Mouse (Mus musculus): ENCODE results near the gene Gabbr2. TPM values are rescaled to one million over a fixed set of nuclear protein-coding genes. Genes with fewer than 3 reads are reported as not detected.

Gabbr2 gene
- polyA plus RNA-seq, 1 experiment from 2014 or later, result 0.09 TPM

GRCm38 (mm10) chr4:46854686-46855385, 136.8 kb downstream of the Gabbr2 start:
- WGBS, result 68% methylated on average over 23 of the region's 23 CpGs
- no peak overlapping the region for H3K4me2 ChIP-seq (ENCODE audit: low read depth, low read length)
- ATAC-seq (ENCODE audit: low read depth), result no peak
- H3K27me3 ChIP-seq (ENCODE audit: control insufficient read depth, insufficient read depth, low read depth, low read length), result no peaks in the 10 kb centered on the region
- no peak overlapping the region for H3K9ac ChIP-seq (ENCODE audit: low read length)
- H3K36me3 ChIP-seq (ENCODE audit: control insufficient read depth, insufficient read depth, low read length), result no peaks in the 10 kb centered on the region
- no peak overlapping the region for H3K4me3 ChIP-seq (ENCODE audit: low read length)
- H3K9me3 ChIP-seq (ENCODE audit: control insufficient read depth, low read length), result peaks cover 2% of the 10 kb centered on the region; the same call in 1 of the 2 replicates
- H3K27ac ChIP-seq (ENCODE audit: low read length), result no peak overlapping the region
- H3K4me1 ChIP-seq (replicated peaks; ENCODE audit: control insufficient read depth, insufficient read depth, low read length), result peaks cover 6% of the 10 kb centered on the region; the same call in 1 of the 2 replicates

- Histone ChIP-seq H3K4me3 (ENCODE audit: low read length) (no peak overlapping the region), H3K36me3 (ENCODE audit: control insufficient read depth, insufficient read depth, low read length) (no peaks in the 10 kb centered on the region), H3K4me1 (replicated peaks; ENCODE audit: control insufficient read depth, insufficient read depth, low read length) (peaks cover 4% of the 10 kb centered on the region; the same call in 1 of the 2 replicates), H3K27ac (ENCODE audit: low read length) (no peak overlapping the region), H3K9ac (ENCODE audit: low read length) (no peak overlapping the region), H3K4me2 (ENCODE audit: low read depth, low read length) (no peak overlapping the region), H3K27me3 (ENCODE audit: control insufficient read depth, insufficient read depth, low read depth, low read length) (no peaks in the 10 kb centered on the region), H3K9me3 (ENCODE audit: control insufficient read depth, low read length) (peaks cover 4% of the 10 kb centered on the region; the same call in 1 of the 2 replicates)
- no peak for ATAC-seq (ENCODE audit: low read depth)
- WGBS, result 51% methylated on average over 12 of the region's 12 CpGs
Measured at GRCm38 (mm10) chr4:46853852-46854460, 137.7 kb downstream of the Gabbr2 start.

- Histone ChIP-seq H3K4me3 (ENCODE audit: low read length) (no peak overlapping the region), H3K4me1 (replicated peaks; ENCODE audit: control insufficient read depth, insufficient read depth, low read length) (no peaks in the 10 kb centered on the region), H3K4me2 (ENCODE audit: low read depth, low read length) (no peak overlapping the region), H3K36me3 (ENCODE audit: control insufficient read depth, insufficient read depth, low read length) (no peaks in the 10 kb centered on the region), H3K27me3 (ENCODE audit: control insufficient read depth, insufficient read depth, low read depth, low read length) (no peaks in the 10 kb centered on the region), H3K9ac (ENCODE audit: low read length) (no peak overlapping the region), H3K9me3 (ENCODE audit: control insufficient read depth, low read length) (peaks cover 4% of the 10 kb centered on the region; the same call in 1 of the 2 replicates), H3K27ac (ENCODE audit: low read length) (no peak overlapping the region)
- ATAC-seq (ENCODE audit: low read depth), result no peak
Measured at GRCm38 (mm10) chr4:46847745-46848144, 143.9 kb downstream of the Gabbr2 start.

GRCm38 (mm10) chr4:46846396-46846795, 145.3 kb downstream of the Gabbr2 start:
- no peak overlapping the region for H3K27ac ChIP-seq (ENCODE audit: low read length)
- H3K4me3 ChIP-seq (ENCODE audit: low read length), result no peak overlapping the region
- no peak for ATAC-seq (ENCODE audit: low read depth)
- H3K9ac ChIP-seq (ENCODE audit: low read length), result no peak overlapping the region
- no peaks in the 10 kb centered on the region for H3K4me1 ChIP-seq (replicated peaks; ENCODE audit: control insufficient read depth, insufficient read depth, low read length)
- peaks cover 4% of the 10 kb centered on the region; the same call in 1 of the 2 replicates for H3K9me3 ChIP-seq (ENCODE audit: control insufficient read depth, low read length)
- H3K36me3 ChIP-seq (ENCODE audit: control insufficient read depth, insufficient read depth, low read length), result no peaks in the 10 kb centered on the region
- no peaks in the 10 kb centered on the region for H3K27me3 ChIP-seq (ENCODE audit: control insufficient read depth, insufficient read depth, low read depth, low read length)
- no peak overlapping the region for H3K4me2 ChIP-seq (ENCODE audit: low read depth, low read length)
- WGBS, result 92% methylated on average over 10 of the region's 10 CpGs

- Histone ChIP-seq H3K36me3 (ENCODE audit: control insufficient read depth, insufficient read depth, low read length) (no peaks in the 10 kb centered on the region), H3K27me3 (ENCODE audit: control insufficient read depth, insufficient read depth, low read depth, low read length) (no peaks in the 10 kb centered on the region), H3K27ac (ENCODE audit: low read length) (no peak overlapping the region), H3K4me3 (ENCODE audit: low read length) (no peak overlapping the region), H3K4me1 (replicated peaks; ENCODE audit: control insufficient read depth, insufficient read depth, low read length) (no peaks in the 10 kb centered on the region), H3K9ac (ENCODE audit: low read length) (no peak overlapping the region), H3K9me3 (ENCODE audit: control insufficient read depth, low read length) (0 out of 2 replicates have a peak, but pooled peaks cover 2% of the 10 kb centered on the region), H3K4me2 (ENCODE audit: low read depth, low read length) (no peak overlapping the region)
- no peak for ATAC-seq (ENCODE audit: low read depth)
- WGBS, result 68% methylated on average over 6 of the region's 6 CpGs
Measured at GRCm38 (mm10) chr4:46844982-46845643, 146.6 kb downstream of the Gabbr2 start.

- Histone ChIP-seq H3K9ac (ENCODE audit: low read length) (no peak overlapping the region), H3K4me1 (replicated peaks; ENCODE audit: control insufficient read depth, insufficient read depth, low read length) (no peaks in the 10 kb centered on the region), H3K4me3 (ENCODE audit: low read length) (no peak overlapping the region), H3K36me3 (ENCODE audit: control insufficient read depth, insufficient read depth, low read length) (no peaks in the 10 kb centered on the region), H3K4me2 (ENCODE audit: low read depth, low read length) (no peak overlapping the region), H3K27me3 (ENCODE audit: control insufficient read depth, insufficient read depth, low read depth, low read length) (no peaks in the 10 kb centered on the region), H3K27ac (ENCODE audit: low read length) (no peak overlapping the region), H3K9me3 (ENCODE audit: control insufficient read depth, low read length) (0 out of 2 replicates have a peak, but pooled peaks cover 2% of the 10 kb centered on the region)
- no peak for ATAC-seq (ENCODE audit: low read depth)
- WGBS, result 81% methylated on average over 5 of the region's 5 CpGs
Measured at GRCm38 (mm10) chr4:46844567-46844966, 147.1 kb downstream of the Gabbr2 start.

GRCm38 (mm10) chr4:46842596-46842995, 149.1 kb downstream of the Gabbr2 start:
- no peak overlapping the region for H3K27ac ChIP-seq (ENCODE audit: low read length)
- H3K9ac ChIP-seq (ENCODE audit: low read length), result no peak overlapping the region
- no peak for ATAC-seq (ENCODE audit: low read depth)
- no peaks in the 10 kb centered on the region for H3K27me3 ChIP-seq (ENCODE audit: control insufficient read depth, insufficient read depth, low read depth, low read length)
- H3K4me1 ChIP-seq (replicated peaks; ENCODE audit: control insufficient read depth, insufficient read depth, low read length), result no peaks in the 10 kb centered on the region
- no peak overlapping the region for H3K4me2 ChIP-seq (ENCODE audit: low read depth, low read length)
- no peaks in the 10 kb centered on the region for H3K9me3 ChIP-seq (ENCODE audit: control insufficient read depth, low read length)
- WGBS, result 84% methylated on average over 7 of the region's 7 CpGs
- H3K4me3 ChIP-seq (ENCODE audit: low read length), result no peak overlapping the region
- no peaks in the 10 kb centered on the region for H3K36me3 ChIP-seq (ENCODE audit: control insufficient read depth, insufficient read depth, low read length)

GRCm38 (mm10) chr4:46840146-46840545, 151.5 kb downstream of the Gabbr2 start:
- H3K4me2 ChIP-seq (ENCODE audit: low read depth, low read length), result no peak overlapping the region
- H3K9me3 ChIP-seq (ENCODE audit: control insufficient read depth, low read length), result no peaks in the 10 kb centered on the region
- no peaks in the 10 kb centered on the region for H3K4me1 ChIP-seq (replicated peaks; ENCODE audit: control insufficient read depth, insufficient read depth, low read length)
- H3K4me3 ChIP-seq (ENCODE audit: low read length), result no peak overlapping the region
- no peak overlapping the region for H3K9ac ChIP-seq (ENCODE audit: low read length)
- 68% methylated on average over 6 of the region's 6 CpGs for WGBS
- ATAC-seq (ENCODE audit: low read depth), result no peak
- no peaks in the 10 kb centered on the region for H3K27me3 ChIP-seq (ENCODE audit: control insufficient read depth, insufficient read depth, low read depth, low read length)
- H3K27ac ChIP-seq (ENCODE audit: low read length), result no peak overlapping the region
- H3K36me3 ChIP-seq (ENCODE audit: control insufficient read depth, insufficient read depth, low read length), result no peaks in the 10 kb centered on the region

- ATAC-seq (ENCODE audit: low read depth), result no peak
- no peaks in the 10 kb centered on the region for H3K27me3 ChIP-seq (ENCODE audit: control insufficient read depth, insufficient read depth, low read depth, low read length)
- no peak overlapping the region for H3K27ac ChIP-seq (ENCODE audit: low read length)
- no peak overlapping the region for H3K4me3 ChIP-seq (ENCODE audit: low read length)
- H3K9me3 ChIP-seq (ENCODE audit: control insufficient read depth, low read length), result no peaks in the 10 kb centered on the region
- no peaks in the 10 kb centered on the region for H3K36me3 ChIP-seq (ENCODE audit: control insufficient read depth, insufficient read depth, low read length)
- H3K4me2 ChIP-seq (ENCODE audit: low read depth, low read length), result no peak overlapping the region
- H3K4me1 ChIP-seq (replicated peaks; ENCODE audit: control insufficient read depth, insufficient read depth, low read length), result no peaks in the 10 kb centered on the region
- H3K9ac ChIP-seq (ENCODE audit: low read length), result no peak overlapping the region
- 63% methylated on average over 7 of the region's 7 CpGs for WGBS
Measured at GRCm38 (mm10) chr4:46837362-46837761, 154.3 kb downstream of the Gabbr2 start.
